Mouse (Mus musculus) c-Kit-negative CD71-positive TER-119-positive erythroid progenitor cells, embryonic 14.5 days (primary cell): ENCODE measurements around the gene Pomt1.

Source experiments
- DNase-seq: peaks from one replicate; pipeline ENCODE4 v3.0.0-alpha.2; 2013; ENCODE audit warnings: low read depth, low spot score

The Pomt1 gene

DNA sequence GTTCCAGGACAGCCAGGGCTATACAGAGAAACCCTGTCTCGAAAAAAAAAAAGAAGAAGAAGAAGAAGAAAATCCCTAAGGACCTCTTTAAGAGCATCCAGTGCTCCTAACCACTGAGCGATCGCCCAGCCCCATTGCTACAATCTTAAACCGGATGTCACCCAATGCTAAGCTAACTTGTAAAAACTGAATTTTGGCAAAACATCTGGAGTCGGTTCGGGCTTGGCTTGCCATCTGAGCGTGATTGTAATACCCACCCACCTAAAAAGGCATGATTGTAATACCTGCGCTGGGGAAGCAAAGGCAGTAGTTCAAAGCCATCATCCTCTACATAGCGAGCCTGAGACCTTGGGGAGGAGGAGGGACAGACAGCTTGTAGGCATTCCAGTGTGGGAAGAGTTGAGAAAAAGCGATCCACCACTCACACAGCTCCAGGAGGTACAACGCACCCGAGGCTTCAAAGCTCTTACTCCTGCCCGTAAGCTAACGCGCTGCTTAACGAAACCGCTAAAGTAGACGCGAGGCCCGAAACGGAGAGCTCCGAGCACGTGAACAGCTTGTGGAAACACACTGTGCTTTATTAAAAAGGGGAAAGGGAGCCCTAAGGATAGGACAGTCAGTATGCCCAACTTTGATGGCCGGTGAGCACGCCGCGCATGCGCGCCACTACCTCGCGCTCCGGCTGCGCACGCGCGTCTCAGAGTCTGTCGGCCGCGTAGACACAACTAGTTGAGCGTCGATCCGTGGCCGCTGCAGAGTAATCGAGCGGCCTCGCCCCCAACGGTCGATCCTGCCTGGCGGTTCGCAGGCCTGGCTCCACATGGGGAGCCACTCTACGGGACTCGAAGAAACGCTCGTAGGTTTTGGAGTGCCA lies at the start of gene Pomt1:
Gene Pomt1, plus strand, starts transcription at position 705 of the 874 bp plus-strand sequence.
- DNase-seq = peak; percentile 90

DNA sequence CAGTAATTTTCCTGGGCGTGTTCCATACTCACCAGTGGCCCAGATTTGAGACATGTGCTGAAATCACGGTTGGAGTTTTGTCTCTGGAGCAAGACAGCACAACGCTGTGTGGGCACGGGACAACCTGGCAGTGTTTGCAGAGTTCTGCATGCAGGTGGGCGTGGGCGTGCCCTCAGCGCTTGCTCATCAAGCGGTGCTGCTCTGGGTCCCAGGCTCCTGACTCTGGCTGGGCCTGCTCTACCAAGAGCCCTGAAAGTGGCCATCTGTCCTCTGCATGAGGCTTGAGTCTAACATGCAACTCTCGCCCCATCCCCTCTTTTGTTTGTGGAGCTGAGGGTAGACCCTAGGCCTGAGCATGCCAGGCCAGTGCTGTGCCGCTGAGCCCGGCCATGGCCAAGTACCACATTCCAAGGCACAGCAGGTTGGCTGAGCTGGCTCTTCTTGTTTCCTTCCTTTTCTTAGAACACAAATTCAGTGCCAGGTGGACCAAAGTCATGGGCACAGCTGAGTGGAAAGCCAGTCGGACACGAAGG lies 49.3 kb upstream of the Pomt1 start:
- DNase-seq = no peak

DNA sequence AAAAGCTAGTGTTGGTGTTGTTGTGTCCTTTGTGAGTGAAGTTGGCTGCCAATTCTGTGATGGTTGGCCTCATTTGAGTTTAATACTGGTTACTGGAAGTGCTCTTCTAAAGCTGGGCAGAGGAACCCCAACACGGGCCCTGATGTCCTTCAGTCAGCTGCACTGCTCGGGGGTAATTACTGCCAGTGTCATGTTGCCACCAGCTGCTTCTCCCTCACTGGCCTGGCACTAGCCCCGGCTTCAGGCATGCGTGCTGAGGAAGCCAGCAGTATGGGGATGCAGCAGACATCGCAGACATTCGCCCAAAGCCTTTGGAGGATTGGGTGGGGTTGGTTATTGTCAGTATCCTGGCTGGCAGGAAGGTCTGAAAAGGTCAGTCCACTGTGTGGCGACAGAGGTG lies 48.7 kb upstream of the Pomt1 start:
- DNase-seq = no peak

DNA sequence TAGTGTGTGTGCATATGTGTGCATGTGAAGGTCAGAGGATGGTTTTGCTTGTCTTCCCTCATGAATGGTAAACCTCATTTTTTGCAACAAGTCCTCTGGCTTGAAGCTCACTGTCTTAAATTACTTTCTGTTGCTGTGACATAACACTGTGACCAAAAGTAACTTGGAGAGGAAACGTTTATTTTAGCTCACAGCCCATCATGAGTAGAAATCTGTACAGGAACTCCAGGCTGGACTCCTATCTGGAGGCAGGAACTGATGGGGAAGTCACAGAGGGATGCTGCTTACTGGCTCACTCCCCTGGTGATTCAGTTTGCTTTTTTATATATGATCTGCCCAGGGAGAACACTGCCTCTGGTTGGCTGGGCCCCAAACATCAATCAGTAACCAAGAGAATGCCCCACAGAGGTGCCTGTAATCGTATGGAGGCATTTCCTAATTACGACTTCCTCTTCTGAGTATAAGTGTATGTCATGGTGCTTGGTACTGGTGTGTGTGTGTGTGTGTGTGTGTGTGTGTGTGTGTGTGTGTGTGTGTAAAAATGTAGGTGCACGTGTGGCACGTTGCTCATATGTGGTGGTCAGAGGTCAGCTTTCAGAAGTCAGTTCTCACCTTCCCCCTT lies 47.2 kb upstream of the Pomt1 start:
- DNase-seq = no peak

DNA sequence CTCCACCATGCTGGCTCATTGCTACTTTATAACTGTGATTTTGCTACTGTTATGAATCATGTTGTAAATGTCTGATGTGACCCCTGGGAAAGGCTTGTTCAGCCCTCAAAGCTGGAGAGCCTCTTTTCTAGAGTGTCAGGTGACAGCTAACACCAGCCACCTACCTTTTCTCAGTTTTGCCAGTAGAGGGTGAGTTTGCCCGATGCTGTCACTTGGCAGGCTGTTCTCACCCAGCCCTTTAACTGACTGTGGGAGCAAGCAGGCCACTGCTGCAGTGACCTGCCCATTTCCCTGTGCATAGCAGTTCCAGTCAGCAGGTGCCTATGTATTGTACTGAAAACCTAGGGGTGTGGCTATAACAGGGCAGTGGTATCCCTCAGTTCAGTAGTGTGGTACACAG lies 45.8 kb upstream of the Pomt1 start:
- DNase-seq = no peak

DNA sequence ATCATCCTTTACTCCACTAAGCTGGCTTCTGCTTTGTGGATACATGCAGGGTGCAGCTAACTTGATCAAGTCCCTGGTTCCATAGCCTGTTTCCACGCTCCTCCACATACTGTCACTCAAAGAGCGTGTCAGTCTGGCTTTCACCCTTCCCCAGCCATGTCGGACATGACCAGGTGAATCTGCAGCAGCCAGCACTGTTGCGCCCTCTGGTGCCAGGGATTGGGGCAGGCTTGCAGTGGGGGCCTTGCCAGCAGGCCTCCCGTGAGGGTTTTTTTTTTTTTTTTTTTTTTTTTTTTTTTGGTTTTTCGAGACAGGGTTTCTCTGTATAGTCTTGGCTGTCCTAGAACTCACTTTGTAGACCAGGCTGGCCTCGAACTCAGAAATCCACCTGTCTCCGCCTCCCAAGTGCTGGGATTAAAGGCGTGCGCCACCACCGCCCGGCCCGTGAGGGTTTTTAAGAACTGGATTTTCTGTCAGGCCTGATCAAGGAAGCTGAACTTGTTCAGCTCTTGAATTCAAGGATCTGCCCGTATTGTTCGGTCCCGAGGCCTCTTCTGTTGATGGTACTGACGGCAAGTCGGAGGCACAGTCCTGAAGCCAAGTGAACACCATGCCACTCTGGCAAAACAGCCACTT lies 44.4 kb upstream of the Pomt1 start:
- no peak for DNase-seq

DNA sequence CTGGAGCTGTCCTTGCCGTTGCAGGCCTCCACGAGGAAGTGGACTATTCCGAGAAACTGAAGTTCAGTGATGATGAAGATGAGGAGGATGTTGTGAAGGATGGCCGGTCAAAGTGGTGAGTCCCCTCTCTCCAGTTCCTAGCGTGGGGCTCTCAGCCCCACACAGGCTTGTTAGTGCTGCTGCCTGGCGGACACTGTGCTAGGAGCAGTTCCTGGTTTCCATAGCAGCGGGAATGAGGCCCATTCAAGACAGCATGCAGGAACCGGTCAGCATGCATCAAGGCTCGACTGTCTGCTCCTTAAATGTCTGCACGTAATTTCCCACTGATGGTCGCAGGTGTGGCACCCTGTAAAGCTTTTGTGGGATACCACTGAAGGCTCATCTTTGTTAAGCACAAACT lies 37.4 kb upstream of the Pomt1 start:
- DNase-seq = no peak

DNA sequence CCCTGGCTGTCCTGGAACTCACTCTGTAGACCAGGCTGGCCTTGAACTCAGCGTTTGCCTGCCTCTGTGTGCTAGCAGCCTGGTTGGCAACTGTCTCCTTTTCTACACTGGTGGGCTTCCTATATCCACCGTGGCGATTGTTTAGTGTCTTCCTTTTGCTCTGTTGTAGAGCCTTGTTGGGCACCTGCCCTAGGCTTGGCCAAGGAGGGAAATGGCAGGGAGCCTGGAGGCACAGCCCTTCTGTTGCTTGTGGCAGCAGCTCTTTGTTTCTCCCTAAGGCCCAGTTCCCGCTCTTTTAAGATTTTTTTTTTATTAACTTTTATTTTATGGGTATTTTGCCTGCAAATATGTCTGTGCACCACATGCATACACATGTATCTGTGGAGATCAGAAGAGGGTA lies 36.4 kb upstream of the Pomt1 start:
- no peak for DNase-seq

DNA sequence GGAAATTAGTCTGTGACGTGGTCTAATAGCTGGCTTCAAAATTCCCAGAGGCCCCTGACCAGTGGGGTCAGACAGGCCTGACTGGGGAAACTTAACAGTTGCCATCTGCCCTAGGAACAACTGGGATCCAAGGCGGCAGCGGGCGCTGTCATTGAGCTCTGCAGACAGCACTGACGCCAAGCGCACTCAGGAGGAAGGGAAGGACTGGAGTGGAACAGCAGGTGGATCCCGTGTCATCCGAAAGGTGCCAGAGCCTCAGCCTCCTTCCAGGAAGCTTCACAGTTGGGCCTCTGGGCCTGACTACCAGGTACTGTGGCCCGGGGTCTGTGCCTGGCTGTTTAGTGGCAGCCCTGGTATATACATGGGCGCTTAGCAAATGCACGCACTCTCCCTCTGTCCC lies 35.7 kb upstream of the Pomt1 start:
- DNase-seq = no peak

DNA sequence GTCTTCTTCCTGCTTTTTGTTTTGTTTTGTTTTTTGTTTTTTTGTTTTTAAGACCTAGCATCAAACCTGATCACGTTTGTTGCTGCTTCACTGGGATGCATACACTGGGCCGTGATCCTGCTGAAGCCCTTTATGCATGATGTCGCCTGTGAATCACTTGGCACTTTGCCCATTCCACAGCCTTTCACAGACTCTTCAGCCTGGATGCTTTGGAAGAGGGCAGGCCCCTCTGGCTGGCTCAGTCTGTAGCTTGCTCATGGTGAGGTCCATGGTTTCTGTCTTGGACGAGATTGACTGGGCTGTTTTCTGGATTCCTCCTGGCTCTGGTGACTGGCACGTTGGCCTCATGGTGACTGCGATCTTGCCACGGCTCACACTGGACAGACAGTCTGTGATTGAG lies 34.9 kb upstream of the Pomt1 start:
- DNase-seq = no peak

DNA sequence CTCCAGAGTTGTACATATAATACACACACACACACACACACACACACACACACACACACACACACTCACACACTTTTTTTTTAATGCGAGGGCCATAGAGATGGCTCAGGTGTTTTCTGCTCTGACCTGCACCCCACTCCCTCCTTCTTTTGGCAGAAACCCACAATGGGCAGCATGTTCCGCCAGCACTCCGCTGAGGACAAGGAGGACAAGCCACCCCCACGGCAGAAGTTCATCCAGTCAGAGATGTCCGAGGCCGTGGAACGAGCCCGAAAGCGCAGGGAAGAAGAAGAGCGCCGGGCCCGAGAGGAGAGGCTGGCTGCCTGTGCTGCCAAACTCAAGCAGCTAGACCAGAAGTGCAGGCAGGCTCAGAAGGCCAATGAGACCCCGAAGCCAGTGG lies 32.5 kb upstream of the Pomt1 start:
- no peak for DNase-seq

DNA sequence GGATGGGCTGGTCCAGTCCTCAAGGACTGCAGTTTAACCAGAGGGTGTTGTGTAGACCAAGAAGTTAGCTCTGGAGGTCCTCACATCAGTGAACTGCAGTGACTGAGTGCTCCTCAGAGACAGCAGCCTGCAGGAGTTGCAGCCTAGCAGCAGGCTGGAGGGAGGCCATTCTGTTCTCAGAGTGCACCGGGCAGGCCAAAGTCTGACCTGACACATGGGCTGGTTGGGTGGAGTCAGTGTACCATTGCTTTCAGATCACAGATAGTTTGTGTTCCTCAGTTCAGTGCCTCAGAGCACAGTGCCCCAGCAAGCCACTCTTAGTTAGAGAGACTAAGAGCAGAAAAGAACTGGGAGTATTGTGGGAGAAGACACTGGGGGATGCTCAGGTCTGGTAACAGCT lies 28.7 kb upstream of the Pomt1 start:
- no peak for DNase-seq

DNA sequence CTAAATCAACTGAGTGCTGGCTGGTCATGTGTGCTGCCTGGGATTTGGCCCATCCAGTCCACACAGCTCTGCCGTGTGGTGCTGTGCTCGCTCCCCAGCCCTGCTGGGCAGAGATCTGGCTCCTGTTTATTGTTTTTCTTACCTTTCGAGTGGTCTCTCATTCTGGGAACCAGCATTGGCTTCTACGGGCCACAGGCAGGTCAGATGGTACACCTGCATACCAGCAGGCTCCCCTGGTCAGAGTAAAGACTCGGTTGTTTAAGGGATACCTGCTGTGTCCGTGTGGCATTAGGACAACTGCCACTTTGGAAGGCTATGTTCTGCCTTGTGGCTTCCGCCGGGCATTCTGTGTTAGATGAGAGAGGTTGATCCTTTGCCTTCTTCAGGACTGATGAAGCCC lies 24.7 kb upstream of the Pomt1 start:
- DNase-seq = no peak

DNA sequence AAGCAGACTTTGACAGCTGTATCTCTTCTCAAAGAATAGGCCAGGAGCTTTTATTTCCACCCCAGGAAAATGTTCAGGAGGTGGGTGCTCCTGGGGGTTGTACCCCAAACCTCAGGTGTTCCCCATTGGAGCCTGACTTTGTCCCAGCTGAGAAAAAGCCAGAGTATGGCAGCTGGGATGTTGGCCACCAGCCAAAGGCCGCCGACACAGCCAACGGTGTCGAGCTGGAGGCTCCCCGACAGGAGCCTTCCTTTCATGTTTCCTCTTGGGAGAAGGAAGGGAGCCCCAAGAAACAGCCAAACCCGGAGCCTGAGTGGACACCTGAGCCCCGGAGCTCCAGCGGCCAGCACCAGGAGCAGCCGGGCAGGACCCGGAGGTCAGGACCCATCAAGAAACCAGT lies 23.4 kb upstream of the Pomt1 start:
- DNase-seq = no peak

DNA sequence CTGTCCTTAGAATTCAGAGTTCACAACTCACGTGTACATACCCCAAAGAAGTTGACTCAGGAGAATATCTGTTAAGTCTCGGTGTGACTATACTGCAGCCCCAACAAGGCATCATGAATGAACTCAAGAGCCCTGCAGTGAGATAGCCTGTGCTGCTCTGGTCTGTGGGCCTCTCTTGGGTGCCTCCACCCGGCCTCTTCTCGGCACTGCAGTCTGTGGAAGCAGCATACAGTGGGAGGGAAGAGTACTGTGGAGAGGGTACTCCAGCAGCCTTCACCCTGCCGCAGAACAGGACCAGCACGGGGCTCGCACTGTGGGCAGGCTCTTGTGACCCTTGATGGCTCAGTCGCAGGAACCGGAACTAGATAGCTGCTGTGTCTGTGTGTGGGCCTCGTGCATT lies 20.8 kb upstream of the Pomt1 start:
- DNase-seq = no peak

DNA sequence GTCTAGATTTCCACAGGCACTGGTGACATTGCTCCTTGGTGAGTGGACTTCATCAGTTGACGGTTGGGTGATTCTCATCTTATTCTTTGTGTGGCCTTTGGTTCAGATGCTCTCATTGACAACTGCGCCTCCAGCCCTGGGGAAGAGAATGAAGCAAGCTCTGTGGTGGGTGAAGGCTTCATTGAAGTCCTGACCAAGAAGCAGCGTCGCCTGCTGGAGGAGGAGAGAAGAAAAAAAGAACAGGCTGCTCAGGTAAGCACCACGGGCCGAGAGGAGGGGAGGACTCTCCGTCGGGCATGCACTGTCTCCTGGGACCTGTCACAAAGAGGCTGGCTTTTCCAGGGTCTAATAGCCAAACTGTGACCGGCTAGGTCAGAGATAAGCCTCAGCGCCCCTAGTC lies 19.9 kb upstream of the Pomt1 start:
- no peak for DNase-seq

DNA sequence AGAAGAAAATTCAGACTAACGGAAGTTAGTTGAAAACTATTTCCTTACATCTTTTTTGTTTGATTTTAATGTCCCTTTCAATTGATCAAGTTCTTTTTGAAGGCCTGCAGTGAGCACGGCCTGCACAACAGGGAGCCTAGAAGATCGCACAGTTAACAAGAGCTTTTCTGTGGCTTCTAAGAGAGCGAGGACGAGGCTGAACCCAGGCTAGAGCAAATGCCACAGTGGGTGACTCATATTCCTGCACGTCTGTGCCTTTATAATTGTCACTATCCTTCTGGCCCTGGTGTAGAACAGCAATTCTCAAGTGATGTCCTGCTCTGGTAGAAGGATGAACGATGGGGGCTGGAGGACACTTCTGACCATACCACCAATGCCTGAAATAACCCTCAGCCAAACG lies 18.7 kb upstream of the Pomt1 start:
- no peak for DNase-seq

DNA sequence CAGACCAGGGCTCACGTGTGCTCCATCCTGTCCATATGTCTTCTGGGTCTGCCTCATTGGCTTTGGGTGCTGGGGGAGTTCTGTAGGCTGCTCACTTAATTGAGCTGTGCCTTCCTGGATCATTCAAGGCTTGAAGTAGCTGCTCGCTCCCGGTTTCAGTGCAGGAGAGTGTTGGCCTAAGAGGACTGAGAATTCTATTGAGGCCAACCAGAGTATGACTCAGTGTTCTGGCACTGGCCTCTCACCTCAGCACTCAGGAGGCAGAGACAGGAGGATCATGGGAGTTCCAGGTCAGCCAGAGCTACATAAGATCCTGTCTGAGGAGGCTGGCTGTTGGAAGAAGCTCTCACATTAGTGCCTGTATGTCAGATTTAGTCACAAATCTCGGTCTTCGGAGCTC lies 18.3 kb upstream of the Pomt1 start:
- DNase-seq = no peak

DNA sequence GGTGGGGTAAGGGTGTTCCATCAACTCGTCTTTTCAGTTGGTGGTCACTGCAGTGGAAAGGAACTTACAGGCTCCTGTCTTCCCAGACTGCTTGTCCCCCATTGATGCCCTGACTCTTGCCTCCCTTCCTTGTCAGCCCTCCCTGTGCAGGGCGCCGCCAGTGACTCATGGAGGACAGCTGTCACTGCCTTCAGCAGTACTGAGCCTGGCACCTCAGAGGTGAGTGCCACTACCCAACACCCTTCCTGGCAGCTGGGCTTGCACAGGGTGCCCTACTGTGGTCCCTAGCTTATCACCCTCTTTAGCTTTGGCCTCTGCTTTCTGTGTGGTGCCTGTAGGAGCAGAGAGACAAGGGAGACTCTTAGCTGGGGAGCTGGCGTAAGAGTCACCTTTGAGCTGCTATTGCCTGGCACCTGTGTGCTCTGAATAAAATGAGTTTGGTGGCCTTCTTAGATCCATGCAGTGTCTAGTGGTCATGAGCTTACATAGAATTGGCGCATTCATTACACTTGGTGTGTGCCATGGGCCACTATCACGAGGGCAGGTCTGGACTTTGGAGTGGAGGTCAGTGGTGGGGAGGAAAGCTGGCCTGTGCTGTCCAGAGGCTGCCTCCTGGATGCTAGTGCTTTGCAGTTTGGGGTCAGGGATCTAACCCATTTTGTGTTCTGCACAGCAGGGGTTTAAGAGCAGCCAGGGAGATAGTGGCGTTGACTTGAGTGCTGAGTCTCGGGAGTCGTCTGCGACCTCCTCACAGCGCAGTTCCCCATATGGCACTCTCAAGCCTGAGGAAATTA lies 17.7 kb upstream of the Pomt1 start:
- DNase-seq = no peak

DNA sequence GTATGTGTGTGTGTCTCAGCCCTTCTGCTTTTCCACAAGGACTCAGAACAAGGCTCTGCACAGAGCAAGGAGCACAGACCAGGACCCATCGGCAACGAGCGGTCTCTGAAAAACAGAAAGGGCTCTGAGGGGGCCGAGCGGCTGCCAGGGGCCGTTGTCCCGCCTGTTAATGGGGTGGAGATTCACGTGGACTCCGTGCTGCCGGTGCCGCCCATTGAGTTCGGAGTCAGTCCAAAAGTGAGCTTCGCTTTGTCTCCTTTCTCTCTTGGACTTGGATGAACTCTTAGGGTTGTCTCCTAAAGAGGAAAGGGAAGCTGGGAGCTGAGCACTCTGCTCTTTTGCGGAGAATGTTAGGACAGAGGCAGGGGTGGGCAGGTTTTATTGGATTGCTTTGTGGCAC lies 16.9 kb upstream of the Pomt1 start:
- DNase-seq = no peak

DNA sequence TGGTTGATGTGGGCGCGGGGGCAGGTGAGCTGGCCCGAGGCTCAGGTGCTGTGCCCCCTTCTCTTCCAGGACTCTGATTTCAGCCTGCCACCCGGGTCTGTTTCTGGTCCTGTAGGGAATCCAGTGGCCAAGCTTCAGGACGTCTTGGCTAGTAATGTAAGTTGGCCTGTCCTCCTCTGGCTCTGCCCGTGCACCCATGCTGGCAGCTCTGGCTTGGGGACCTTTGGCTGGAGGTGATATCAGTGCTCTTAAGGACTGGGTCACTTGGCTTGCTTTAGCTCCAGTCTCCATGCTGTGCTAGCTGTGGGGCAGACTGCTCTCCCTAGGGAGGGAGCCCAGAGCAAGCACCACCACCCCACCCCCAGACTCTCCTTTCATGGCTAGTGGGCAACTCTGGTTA lies 16.4 kb upstream of the Pomt1 start:
- no peak for DNase-seq

DNA sequence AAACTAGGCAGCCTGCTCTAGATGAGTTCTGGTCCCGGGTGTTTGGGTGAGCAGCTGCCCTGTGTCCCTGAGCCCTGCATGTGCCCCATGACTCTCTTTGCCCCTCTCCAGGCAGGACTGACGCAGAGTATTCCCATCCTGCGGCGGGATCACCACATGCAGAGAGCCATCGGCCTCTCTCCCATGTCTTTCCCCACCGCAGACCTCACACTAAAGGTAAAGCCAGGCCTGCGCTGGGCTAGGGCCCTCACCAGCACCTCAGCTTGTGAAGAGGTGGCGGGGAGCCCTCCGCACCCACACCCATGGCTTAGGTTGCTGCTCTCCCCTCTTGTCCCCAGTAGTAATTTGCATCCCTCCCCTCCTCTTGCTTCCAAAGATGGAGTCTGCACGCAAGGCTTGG lies 15.4 kb upstream of the Pomt1 start:
- DNase-seq = no peak
